Mouse (Mus musculus) T-helper 1 cell (primary cell): ENCODE results near the gene Sept8.

Experiments
- in situ Hi-C: fragments of 300-600 bp; cut with MboI, MseI; formaldehyde crosslinking; loops from one replicate; pipeline ENCODE4 v1.15.1; 2025; ENCODE audit warnings: high pct_unique_total_duplicates

Gene Sept8

GRCm38 (mm10) chr11:53567224-53568014 is 48.4 kb downstream of the Sept8 start, which contains the start of gene Kif3a:
Kif3a (plus strand) TSS chr11:53567379.
- in situ Hi-C loops, result no loop called here

- in situ Hi-C loops, result no loop called here
These were observed 61.5 kb downstream of the Sept8 start for GRCm38 (mm10) chr11:53580562-53580961.

GRCm38 (mm10) chr11:53583151-53583550 is 64.1 kb downstream of the Sept8 start:
- in situ Hi-C loops, result no loop called here

GRCm38 (mm10) chr11:53584849-53585248 is 65.8 kb downstream of the Sept8 start:
- in situ Hi-C loops, result no loop called here

- in situ Hi-C loops, result no loop called here
These were observed 66.5 kb downstream of the Sept8 start for GRCm38 (mm10) chr11:53585510-53585909.

- in situ Hi-C loops, result no loop called here
These were observed 69.2 kb downstream of the Sept8 start for GRCm38 (mm10) chr11:53588279-53588678.

GRCm38 (mm10) chr11:53590368-53590768 is 71.3 kb downstream of the Sept8 start:
- in situ Hi-C loops, result no loop called here

GRCm38 (mm10) chr11:53591116-53591515 is 72.1 kb downstream of the Sept8 start:
- in situ Hi-C loops, result no loop called here
